Mouse (Mus musculus) limb, embryonic 10.5 days (tissue): ENCODE measurements around the gene Mfsd14a. TPM values are rescaled to one million over a fixed set of nuclear protein-coding genes. Genes with fewer than 3 reads are reported as not detected.

Experiments
- DNase-seq: peaks from one replicate; pipeline ENCODE4 v3.0.0-alpha.2; 2017; ENCODE audit warnings: low spot score
- H3K27ac ChIP-seq: fragments of 300-500 bp; sonication (generic); 2 replicates; pipeline ENCODE4 v1.5.1; 2016; ENCODE audit warnings: mild to moderate bottlenecking
- H3K27me3 ChIP-seq: fragments of 300-500 bp; sonication (generic); 2 replicates; pipeline ENCODE4 v1.6.1; 2016; ENCODE audit warnings: low read depth, mild to moderate bottlenecking; ENCODE audit not compliant: poor library complexity, severe bottlenecking
- H3K36me3 ChIP-seq: fragments of 300-500 bp; sonication (generic); 2 replicates; pipeline ENCODE4 v1.6.1; 2016; ENCODE audit warnings: mild to moderate bottlenecking, moderate library complexity
- H3K4me1 ChIP-seq: fragments of 300-500 bp; sonication (generic); 2 replicates; pipeline ENCODE4 v1.6.1; 2016
- H3K4me3 ChIP-seq: fragments of 300-500 bp; sonication (generic); 2 replicates; pipeline ENCODE4 v1.5.1; 2016; ENCODE audit warnings: mild to moderate bottlenecking, moderate library complexity
- H3K9me3 ChIP-seq: fragments of 300-500 bp; sonication (generic); replicated peaks from 2 replicates; pipeline ENCODE4 v1.6.1; 2016; ENCODE audit warnings: mild to moderate bottlenecking
- WGBS: fragments of 180-500 bp; shearing (Covaris S2); methylation state at CpG from one replicate; pipeline ENCODE4 v1.1.7; 2016; 5-methylcytosine and 5-hydroxymethylcytosine counted together
- polyA plus RNA-seq: library from polyadenylated mRNA; unstranded; fragments of >200 nt; fragmentation: Nextera tagmentation; extraction: Ambion mirVana; gene quantifications from 2 replicates; pipeline ENCODE4 v1.2.1, GENCODE M21; 2016

Gene Mfsd14a
- polyA plus RNA-seq, 1 experiment from 2014 or later, result 86.1 TPM

GRCm38 (mm10) chr3:116642373-116642772 is 20.1 kb downstream of the Mfsd14a start:
- peaks cover 97% of the 10 kb centered on the region for H3K36me3 ChIP-seq
- H3K4me3 ChIP-seq, result no peak overlapping the region
- no peaks in the 10 kb centered on the region for H3K9me3 ChIP-seq
- H3K27me3 ChIP-seq, result no peaks in the 10 kb centered on the region
- no peaks in the 10 kb centered on the region for H3K4me1 ChIP-seq
- H3K27ac ChIP-seq, result no peak overlapping the region
- DNase-seq, result no peak
- 91% methylated on average over 2 of the region's 2 CpGs for WGBS

- no peaks in the 10 kb centered on the region for H3K27me3 ChIP-seq
- H3K4me1 ChIP-seq, result no peaks in the 10 kb centered on the region
- H3K27ac ChIP-seq, result no peak overlapping the region
- WGBS, result 94% methylated on average over 6 of the region's 6 CpGs
- H3K9me3 ChIP-seq, result no peaks in the 10 kb centered on the region
- no peak for DNase-seq
- H3K36me3 ChIP-seq, result peaks cover 97% of the 10 kb centered on the region
- H3K4me3 ChIP-seq, result no peak overlapping the region
These were observed 20.6 kb downstream of the Mfsd14a start for GRCm38 (mm10) chr3:116641811-116642371.

- no peaks in the 10 kb centered on the region for H3K9me3 ChIP-seq
- H3K4me1 ChIP-seq, result no peaks in the 10 kb centered on the region
- H3K36me3 ChIP-seq, result peaks cover 97% of the 10 kb centered on the region
- 88% methylated on average over 1 of the region's 1 CpGs for WGBS
- H3K4me3 ChIP-seq, result no peak overlapping the region
- H3K27ac ChIP-seq, result no peak overlapping the region
- no peaks in the 10 kb centered on the region for H3K27me3 ChIP-seq
- no peak for DNase-seq
These were observed 22.5 kb downstream of the Mfsd14a start for GRCm38 (mm10) chr3:116640024-116640423.

GRCm38 (mm10) chr3:116638572-116638971 is 23.9 kb downstream of the Mfsd14a start:
- no peak for DNase-seq
- Histone ChIP-seq H3K9me3 (no peaks in the 10 kb centered on the region), H3K4me1 (no peaks in the 10 kb centered on the region), H3K27ac (no peak overlapping the region), H3K4me3 (no peak overlapping the region), H3K27me3 (no peaks in the 10 kb centered on the region), H3K36me3 (peaks cover 97% of the 10 kb centered on the region)
- WGBS, result 90% methylated on average over 7 of the region's 7 CpGs

- 93% methylated on average over 9 of the region's 9 CpGs for WGBS
- Histone ChIP-seq H3K27ac (no peak overlapping the region), H3K4me1 (no peaks in the 10 kb centered on the region), H3K9me3 (no peaks in the 10 kb centered on the region), H3K4me3 (no peak overlapping the region), H3K36me3 (peaks cover 98% of the 10 kb centered on the region), H3K27me3 (no peaks in the 10 kb centered on the region)
- DNase-seq, result no peak
These were observed 24.6 kb downstream of the Mfsd14a start for GRCm38 (mm10) chr3:116637693-116638476.

- H3K9me3 ChIP-seq, result no peaks in the 10 kb centered on the region
- DNase-seq, result no peak
- H3K27me3 ChIP-seq, result no peaks in the 10 kb centered on the region
- no peaks in the 10 kb centered on the region for H3K4me1 ChIP-seq
- H3K4me3 ChIP-seq, result no peak overlapping the region
- H3K27ac ChIP-seq, result no peak overlapping the region
- H3K36me3 ChIP-seq, result peaks cover 100% of the 10 kb centered on the region
- 76% methylated on average over 5 of the region's 5 CpGs for WGBS
These were observed 26.7 kb downstream of the Mfsd14a start for GRCm38 (mm10) chr3:116635799-116636198.

GRCm38 (mm10) chr3:116634853-116635252 is 27.6 kb downstream of the Mfsd14a start:
- WGBS, result 95% methylated on average over 8 of the region's 8 CpGs
- H3K27ac ChIP-seq, result no peak overlapping the region
- no peaks in the 10 kb centered on the region for H3K9me3 ChIP-seq
- peaks cover 98% of the 10 kb centered on the region for H3K36me3 ChIP-seq
- H3K4me1 ChIP-seq, result no peaks in the 10 kb centered on the region
- no peaks in the 10 kb centered on the region for H3K27me3 ChIP-seq
- no peak for DNase-seq
- no peak overlapping the region for H3K4me3 ChIP-seq

- H3K9me3 ChIP-seq, result no peaks in the 10 kb centered on the region
- no peaks in the 10 kb centered on the region for H3K4me1 ChIP-seq
- no peak overlapping the region for H3K4me3 ChIP-seq
- no peaks in the 10 kb centered on the region for H3K27me3 ChIP-seq
- DNase-seq, result no peak
- no peak overlapping the region for H3K27ac ChIP-seq
- WGBS, result 93% methylated on average over 3 of the region's 3 CpGs
- H3K36me3 ChIP-seq, result peaks cover 96% of the 10 kb centered on the region
These were observed 28.4 kb downstream of the Mfsd14a start for GRCm38 (mm10) chr3:116634091-116634490.

GRCm38 (mm10) chr3:116632971-116633370 is 29.5 kb downstream of the Mfsd14a start:
- no peak overlapping the region for H3K4me3 ChIP-seq
- 92% methylated on average over 3 of the region's 3 CpGs for WGBS

GRCm38 (mm10) chr3:116631459-116631858 is 31.0 kb downstream of the Mfsd14a start:
- no peaks in the 10 kb centered on the region for H3K27me3 ChIP-seq
- 91% methylated on average over 1 of the region's 1 CpGs for WGBS
- H3K4me3 ChIP-seq, result no peak overlapping the region
- no peak overlapping the region for H3K27ac ChIP-seq
- H3K36me3 ChIP-seq, result peaks cover 92% of the 10 kb centered on the region
- no peak for DNase-seq
- no peaks in the 10 kb centered on the region for H3K9me3 ChIP-seq
- H3K4me1 ChIP-seq, result no peaks in the 10 kb centered on the region

More at GRCm38 (mm10) chr3:116632971-116633370, 29.5 kb downstream of the Mfsd14a start:
- Histone ChIP-seq H3K27ac (no peak overlapping the region), H3K36me3 (peaks cover 94% of the 10 kb centered on the region), H3K9me3 (no peaks in the 10 kb centered on the region), H3K27me3 (no peaks in the 10 kb centered on the region), H3K4me1 (no peaks in the 10 kb centered on the region)
- no peak for DNase-seq

GRCm38 (mm10) chr3:116622641-116623040 is 39.8 kb downstream of the Mfsd14a start:
- DNase-seq, result no peak
- no peaks in the 10 kb centered on the region for H3K4me1 ChIP-seq
- 91% methylated on average over 7 of the region's 7 CpGs for WGBS
- peaks cover 67% of the 10 kb centered on the region for H3K36me3 ChIP-seq
- no peak overlapping the region for H3K4me3 ChIP-seq
- no peaks in the 10 kb centered on the region for H3K27me3 ChIP-seq
- no peak overlapping the region for H3K27ac ChIP-seq
- H3K9me3 ChIP-seq, result no peaks in the 10 kb centered on the region

- Histone ChIP-seq H3K36me3 (peaks cover 63% of the 10 kb centered on the region), H3K9me3 (no peaks in the 10 kb centered on the region), H3K27me3 (no peaks in the 10 kb centered on the region), H3K27ac (no peak overlapping the region), H3K4me1 (no peaks in the 10 kb centered on the region), H3K4me3 (no peak overlapping the region)
- 97% methylated on average over 7 of the region's 7 CpGs for WGBS
- DNase-seq, result no peak
These were observed 41.7 kb downstream of the Mfsd14a start for GRCm38 (mm10) chr3:116620636-116621370.

- H3K9me3 ChIP-seq, result no peaks in the 10 kb centered on the region
- no peaks in the 10 kb centered on the region for H3K27me3 ChIP-seq
- no peak for DNase-seq
- H3K4me3 ChIP-seq, result no peak overlapping the region
- 90% methylated on average over 6 of the region's 6 CpGs for WGBS
- H3K36me3 ChIP-seq, result peaks cover 82% of the 10 kb centered on the region
- H3K4me1 ChIP-seq, result no peaks in the 10 kb centered on the region
- no peak overlapping the region for H3K27ac ChIP-seq
These were observed 43.6 kb downstream of the Mfsd14a start for GRCm38 (mm10) chr3:116618855-116619254.
